Mouse (Mus musculus) MEL (cell line): Measurements from ENCODE around the gene Gm11111.

Experiments
- CHD2 ChIP-seq: IDR thresholded peaks from 2 replicates; pipeline ENCODE4 v1.6.1; 2011; ENCODE audit warnings: low read length, improper control_type of control experiment
- CTCF ChIP-seq, 3 experiments: IDR thresholded peaks in 2 of 3; conservative IDR thresholded peaks in 1 of 3; 2 replicates each; pipeline ENCODE4 v1.5.1; 2011 to 2012; ENCODE audit warnings: low read length in 3 of 3, low read depth in 2 of 3, mild to moderate bottlenecking in 2 of 3, improper control_type of control experiment in 1 of 3, inconsistent platforms in 1 of 3, mixed read lengths in 1 of 3, moderate library complexity in 1 of 3; ENCODE audit not compliant: control insufficient read depth in 1 of 3, insufficient read depth in 1 of 3, poor library complexity in 1 of 3, severe bottlenecking in 1 of 3
- E2F4 ChIP-seq: IDR thresholded peaks from 2 replicates; pipeline ENCODE4 v1.6.1; 2011; ENCODE audit warnings: low read depth, low read length, improper control_type of control experiment, borderline replicate concordance
- EP300 ChIP-seq, 2 experiments: IDR thresholded peaks; 2 replicates each; pipeline ENCODE4 v1.6.1; 2011; ENCODE audit warnings: improper control_type of control experiment in 2 of 2, low read length in 2 of 2, low read depth in 1 of 2, mild to moderate bottlenecking in 1 of 2
- MEF2A ChIP-seq: IDR thresholded peaks from 2 replicates; pipeline ENCODE4 v1.6.1; 2014; ENCODE audit warnings: low read depth, mild to moderate bottlenecking, inconsistent platforms, low read length, improper control_type of control experiment; ENCODE audit not compliant: poor library complexity, insufficient replicate concordance, severe bottlenecking; ENCODE audit errors: extremely low read depth
- MXI1 ChIP-seq: IDR thresholded peaks from 2 replicates; pipeline ENCODE4 v1.6.1; 2011; ENCODE audit warnings: mild to moderate bottlenecking, low read depth, low read length, improper control_type of control experiment
- POLR2A ChIP-seq, 2 experiments: IDR thresholded peaks; 2 replicates each; pipeline ENCODE4 v1.6.1; 2011 to 2012; ENCODE audit warnings: low read length in 2 of 2, mild to moderate bottlenecking in 2 of 2, control low read depth in 1 of 2, improper control_type of control experiment in 1 of 2, low read depth in 1 of 2, moderate library complexity in 1 of 2; ENCODE audit not compliant: control insufficient read depth in 1 of 2, insufficient read depth in 1 of 2, poor library complexity in 1 of 2
- POLR2AphosphoS5 ChIP-seq: IDR thresholded peaks from 2 replicates; pipeline ENCODE4 v1.6.1; 2012; ENCODE audit warnings: low read depth, borderline replicate concordance, mild to moderate bottlenecking, inconsistent platforms, low read length, moderate library complexity, mixed read lengths
- RCOR1 ChIP-seq: IDR thresholded peaks from 2 replicates; pipeline ENCODE4 v1.6.1; 2012; ENCODE audit warnings: low read depth, mild to moderate bottlenecking, inconsistent platforms, low read length, improper control_type of control experiment
- TCF12 ChIP-seq: IDR thresholded peaks from 2 replicates; pipeline ENCODE4 v1.6.1; 2014; ENCODE audit warnings: low read depth, mild to moderate bottlenecking, inconsistent platforms, low read length, improper control_type of control experiment, moderate library complexity
- ZNF384 ChIP-seq: IDR thresholded peaks from 2 replicates; pipeline ENCODE4 v1.6.1; 2012; ENCODE audit warnings: low read depth, mild to moderate bottlenecking, inconsistent platforms, low read length, improper control_type of control experiment

DNA sequence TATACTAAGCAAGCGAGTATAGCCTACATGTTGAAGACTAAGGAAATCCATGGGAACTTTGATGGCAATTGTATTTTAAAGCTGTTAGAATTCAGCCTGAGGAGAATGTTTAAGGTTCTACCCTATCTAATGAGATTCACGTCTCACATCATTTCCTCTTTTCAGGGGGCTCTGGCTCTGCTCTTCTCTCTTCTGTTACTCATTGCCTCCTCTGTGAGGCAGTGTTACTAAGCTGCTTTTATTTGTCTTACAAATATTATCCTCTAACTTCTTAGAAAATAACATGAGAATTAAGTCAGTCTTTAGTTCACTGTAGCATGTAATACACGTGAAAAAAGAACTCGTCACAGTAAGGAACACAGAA is 23.0 kb downstream of the Gm11111 start:
- TF ChIP-seq ZNF384 (no peak), TCF12 (no peak), CTCF (IDR thresholded peaks at IDR 0.05 in 2 of 3, conservative IDR thresholded peaks at IDR 0.05 in 1 of 3; ENCODE audit: control insufficient read depth in 1 of 3, insufficient read depth in 1 of 3, low read depth in 2 of 3, low read length in 3 of 3, poor library complexity in 1 of 3, severe bottlenecking in 1 of 3) (no peak), MEF2A (no peak), POLR2AphosphoS5 (no peak), MXI1 (no peak), EP300 (IDR thresholded peaks at IDR 0.05; ENCODE audit: low read depth in 1 of 2, low read length in 2 of 2) (no peak), CHD2 (no peak), POLR2A (IDR thresholded peaks at IDR 0.05; ENCODE audit: control insufficient read depth in 1 of 2, insufficient read depth in 1 of 2, low read depth in 1 of 2, low read length in 2 of 2, poor library complexity in 1 of 2) (no peak), RCOR1 (no peak), E2F4 (no peak)
